Mouse (Mus musculus): ENCODE measurements around the gene Bak1.

The Bak1 gene

GRCm38 (mm10) chr17:27028909-27029308 lies at the start of gene Bak1:
Bak1 (minus strand) TSS chr17:27029009.
- in situ Hi-C loops (cut with MboI, MseI) = no loop called here

GRCm38 (mm10) chr17:27078499-27078898 lies 49.7 kb upstream of the Bak1 start:
- in situ Hi-C loops (cut with MboI, MseI) = no loop called here

- in situ Hi-C loops (cut with MboI, MseI) = no loop called here
These were observed 49.1 kb upstream of the Bak1 start for GRCm38 (mm10) chr17:27077920-27078319.

- in situ Hi-C loops (cut with MboI, MseI) = no loop called here
These were observed 48.3 kb upstream of the Bak1 start for GRCm38 (mm10) chr17:27077133-27077532.

- in situ Hi-C loops (cut with MboI, MseI) = no loop called here
These were observed 46.3 kb upstream of the Bak1 start for GRCm38 (mm10) chr17:27074849-27075745.

GRCm38 (mm10) chr17:27074236-27074635 lies 45.4 kb upstream of the Bak1 start:
- in situ Hi-C loops (cut with MboI, MseI) = no loop called here

- in situ Hi-C loops (cut with MboI, MseI) = no loop called here
These were observed 45.0 kb upstream of the Bak1 start for GRCm38 (mm10) chr17:27073778-27074177.

GRCm38 (mm10) chr17:27073126-27073525 lies 44.3 kb upstream of the Bak1 start:
- in situ Hi-C loops (cut with MboI, MseI) = no loop called here

GRCm38 (mm10) chr17:27072363-27072762 lies 43.6 kb upstream of the Bak1 start:
- in situ Hi-C loops (cut with MboI, MseI) = no loop called here

- in situ Hi-C loops (cut with MboI, MseI) = no loop called here
These were observed 42.8 kb upstream of the Bak1 start for GRCm38 (mm10) chr17:27071630-27072029.

GRCm38 (mm10) chr17:27070913-27071312 lies 42.1 kb upstream of the Bak1 start:
- in situ Hi-C loops (cut with MboI, MseI) = no loop called here

GRCm38 (mm10) chr17:27069071-27069470 lies 40.3 kb upstream of the Bak1 start:
- in situ Hi-C loops (cut with MboI, MseI) = no loop called here

- in situ Hi-C loops (cut with MboI, MseI) = no loop called here
These were observed 37.3 kb upstream of the Bak1 start for GRCm38 (mm10) chr17:27066065-27066464.

GRCm38 (mm10) chr17:27064195-27064594 lies 35.4 kb upstream of the Bak1 start:
- in situ Hi-C loops (cut with MboI, MseI) = no loop called here

- in situ Hi-C loops (cut with MboI, MseI) = no loop called here
These were observed 34.9 kb upstream of the Bak1 start for GRCm38 (mm10) chr17:27063717-27064116.

- in situ Hi-C loops (cut with MboI, MseI) = no loop called here
These were observed 33.9 kb upstream of the Bak1 start for GRCm38 (mm10) chr17:27062684-27063083.

GRCm38 (mm10) chr17:27061727-27062126 lies 32.9 kb upstream of the Bak1 start:
- in situ Hi-C loops (cut with MboI, MseI) = no loop called here

- in situ Hi-C loops (cut with MboI, MseI) = no loop called here
These were observed 31.9 kb upstream of the Bak1 start for GRCm38 (mm10) chr17:27060698-27061097.

- in situ Hi-C loops (cut with MboI, MseI) = no loop called here
These were observed 28.8 kb upstream of the Bak1 start for GRCm38 (mm10) chr17:27057517-27058055.

GRCm38 (mm10) chr17:27056812-27057516 lies 28.2 kb upstream of the Bak1 start, which contains the start of gene Itpr3:
Itpr3 (plus strand) TSS chr17:27057304.
- in situ Hi-C loops (cut with MboI, MseI) = no loop called here

- in situ Hi-C loops (cut with MboI, MseI) = no loop called here
These were observed 27.4 kb upstream of the Bak1 start for GRCm38 (mm10) chr17:27056170-27056569.

- in situ Hi-C loops (cut with MboI, MseI) = no loop called here
These were observed 22.7 kb upstream of the Bak1 start for GRCm38 (mm10) chr17:27051514-27051913.

Measured in T-helper 2 cell (primary cell).